Mouse (Mus musculus) cortical plate, adult 2 months (tissue): ENCODE data around the gene Osbpl7.

Experiments used
- CTCF ChIP-seq: fragments of 200-500 bp; IDR thresholded peaks from 2 replicates; pipeline ENCODE4 v1.5.1; 2011; ENCODE audit warnings: mild to moderate bottlenecking, control low read depth, low read length; ENCODE audit not compliant: insufficient read depth; ENCODE audit errors: extremely low read depth
- POLR2A ChIP-seq: fragments of 200-500 bp; IDR thresholded peaks from 2 replicates; pipeline ENCODE4 v1.6.1; 2011; ENCODE audit warnings: mild to moderate bottlenecking, low read length, control low read depth; ENCODE audit not compliant: insufficient read depth; ENCODE audit errors: extremely low read depth

DNA sequence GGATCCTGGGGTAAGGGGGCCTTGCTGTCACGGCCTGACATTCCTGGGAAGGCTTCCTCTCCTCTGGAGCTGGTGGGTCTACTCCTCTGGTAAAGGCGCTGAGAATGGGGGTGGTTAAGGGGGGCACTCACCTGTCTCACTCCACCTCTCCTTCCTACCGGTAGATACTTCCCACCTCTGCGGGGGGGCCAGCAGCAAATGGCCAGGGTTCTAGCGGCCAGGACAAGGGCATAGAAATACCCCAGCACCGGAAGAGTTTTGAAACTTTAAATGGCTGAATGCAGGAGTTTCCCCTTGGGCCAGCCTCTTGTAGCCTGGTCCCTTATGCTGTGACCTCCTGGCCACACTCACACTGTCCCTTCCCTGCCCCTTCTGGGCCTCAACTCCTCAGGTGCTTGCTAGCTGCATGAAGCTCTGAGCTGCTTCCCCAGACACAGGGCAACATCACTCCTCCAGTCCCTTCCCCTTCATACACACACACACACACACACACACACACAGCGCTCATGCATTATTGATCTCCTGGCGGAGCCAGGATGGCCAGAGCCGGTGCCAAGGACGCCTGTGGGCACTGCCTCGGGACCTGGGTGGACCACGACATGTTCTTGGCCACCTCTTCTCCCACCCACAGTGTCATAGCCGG lies 637 bp downstream of the Osbpl7 start:
- no peak for TF ChIP-seq POLR2A
- no peak for TF ChIP-seq CTCF
